Mouse (Mus musculus): ENCODE data around the gene Zfp292. TPM values are rescaled to one million over a fixed set of nuclear protein-coding genes. Genes with fewer than 3 reads are reported as not detected.

Gene Zfp292
- polyA plus RNA-seq, 1 experiment from 2014 or later = 37.4 TPM

- peaks cover 4% of the 10 kb centered on the region for H3K36me3 ChIP-seq
Observed at GRCm38 (mm10) chr4:34843839-34844238, 38.9 kb downstream of the Zfp292 start.

GRCm38 (mm10) chr4:34842826-34843225 lies 39.9 kb downstream of the Zfp292 start:
- Histone ChIP-seq H3K36me3 (peaks cover 11% of the 10 kb centered on the region), H3K4me2 (replicated peaks) (no peak overlapping the region), H3K9ac (replicated peaks) (no peak overlapping the region), H3K27ac (replicated peaks) (no peak overlapping the region), H3K4me1 (peaks cover 11% of the 10 kb centered on the region; the same call in 1 of the 2 replicates), H3K27me3 (no peaks in the 10 kb centered on the region), H3K4me3 (no peak overlapping the region), H3K9me3 (no peaks in the 10 kb centered on the region)
- ATAC-seq (replicated peaks) = peak; percentile 68; the same call in 1 of the 2 replicates
- 92% methylated on average over 3 of the region's 3 CpGs for WGBS

More at GRCm38 (mm10) chr4:34843839-34844238, 38.9 kb downstream of the Zfp292 start:
- ATAC-seq (replicated peaks) = peak; percentile 9; the same call in 1 of the 2 replicates
- no peaks in the 10 kb centered on the region for H3K27me3 ChIP-seq
- peaks cover 11% of the 10 kb centered on the region; the same call in 1 of the 2 replicates for H3K4me1 ChIP-seq
- no peak overlapping the region for H3K4me3 ChIP-seq
- no peak overlapping the region for H3K27ac ChIP-seq (replicated peaks)
- no peaks in the 10 kb centered on the region for H3K9me3 ChIP-seq
- no peak overlapping the region for H3K4me2 ChIP-seq (replicated peaks)
- H3K9ac ChIP-seq (replicated peaks) = no peak overlapping the region
- WGBS = 100% methylated on average over 1 of the region's 1 CpGs

- Histone ChIP-seq H3K27ac (replicated peaks) (no peak overlapping the region), H3K27me3 (no peaks in the 10 kb centered on the region), H3K9ac (replicated peaks) (no peak overlapping the region), H3K36me3 (peaks cover 22% of the 10 kb centered on the region), H3K4me2 (replicated peaks) (no peak overlapping the region), H3K4me1 (no peaks in the 10 kb centered on the region), H3K4me3 (no peak overlapping the region), H3K9me3 (no peaks in the 10 kb centered on the region)
- WGBS = 90% methylated on average over 4 of the region's 4 CpGs
- ATAC-seq (replicated peaks) = no peak
Observed at GRCm38 (mm10) chr4:34831496-34831895, 51.3 kb downstream of the Zfp292 start.

- no peak for ATAC-seq (replicated peaks)
- Histone ChIP-seq H3K27me3 (no peaks in the 10 kb centered on the region), H3K9ac (replicated peaks) (no peak overlapping the region), H3K9me3 (no peaks in the 10 kb centered on the region), H3K36me3 (peaks cover 15% of the 10 kb centered on the region), H3K4me3 (no peak overlapping the region), H3K4me1 (no peaks in the 10 kb centered on the region), H3K4me2 (replicated peaks) (no peak overlapping the region), H3K27ac (replicated peaks) (no peak overlapping the region)
- 95% methylated on average over 3 of the region's 3 CpGs for WGBS
Observed at GRCm38 (mm10) chr4:34829456-34829855, 53.3 kb downstream of the Zfp292 start.

- Histone ChIP-seq H3K9me3 (no peaks in the 10 kb centered on the region), H3K36me3 (peaks cover 8% of the 10 kb centered on the region), H3K27me3 (no peaks in the 10 kb centered on the region), H3K27ac (replicated peaks) (no peak overlapping the region; the same call in 1 of the 2 replicates), H3K9ac (replicated peaks) (no peak overlapping the region), H3K4me3 (no peak overlapping the region), H3K4me2 (replicated peaks) (no peak overlapping the region), H3K4me1 (peaks cover 5% of the 10 kb centered on the region; the same call in 1 of the 2 replicates)
- ATAC-seq (replicated peaks) = no peak
- 78% methylated on average over 1 of the region's 1 CpGs for WGBS
Observed at GRCm38 (mm10) chr4:34823901-34824300, 58.9 kb downstream of the Zfp292 start.

- Histone ChIP-seq H3K9ac (replicated peaks) (no peak overlapping the region), H3K4me3 (no peak overlapping the region), H3K36me3 (peaks cover 26% of the 10 kb centered on the region), H3K9me3 (no peaks in the 10 kb centered on the region), H3K27me3 (no peaks in the 10 kb centered on the region), H3K4me2 (replicated peaks) (no peak overlapping the region), H3K4me1 (peaks cover 5% of the 10 kb centered on the region; the same call in 1 of the 2 replicates), H3K27ac (replicated peaks) (no peak overlapping the region)
- ATAC-seq (replicated peaks) = no peak
- WGBS = 91% methylated on average over 4 of the region's 4 CpGs
Observed at GRCm38 (mm10) chr4:34819904-34820303, 62.9 kb downstream of the Zfp292 start.

- Histone ChIP-seq H3K4me2 (replicated peaks) (no peak overlapping the region), H3K27ac (replicated peaks) (no peak overlapping the region), H3K36me3 (peaks cover 16% of the 10 kb centered on the region), H3K9ac (replicated peaks) (no peak overlapping the region), H3K4me3 (no peak overlapping the region), H3K4me1 (no peaks in the 10 kb centered on the region), H3K9me3 (no peaks in the 10 kb centered on the region), H3K27me3 (no peaks in the 10 kb centered on the region)
- ATAC-seq (replicated peaks) = 0 out of 2 replicates have a peak, but pooled peaks have one; percentile 35
- WGBS = 85% methylated on average over 14 of the region's 14 CpGs
Observed at GRCm38 (mm10) chr4:34801166-34802034, 81.4 kb downstream of the Zfp292 start.

GRCm38 (mm10) chr4:34798005-34798404 lies 84.8 kb downstream of the Zfp292 start:
- H3K9me3 ChIP-seq = no peaks in the 10 kb centered on the region
- no peak overlapping the region for H3K4me3 ChIP-seq
- H3K36me3 ChIP-seq = no peaks in the 10 kb centered on the region
- H3K4me2 ChIP-seq (replicated peaks) = no peak overlapping the region
- H3K27me3 ChIP-seq = no peaks in the 10 kb centered on the region
- no peak overlapping the region for H3K27ac ChIP-seq (replicated peaks)
- 91% methylated on average over 2 of the region's 2 CpGs for WGBS
- no peak overlapping the region for H3K9ac ChIP-seq (replicated peaks)
- no peak for ATAC-seq (replicated peaks)
- H3K4me1 ChIP-seq = no peaks in the 10 kb centered on the region

- Histone ChIP-seq H3K4me1 (no peaks in the 10 kb centered on the region), H3K4me3 (no peak overlapping the region), H3K36me3 (no peaks in the 10 kb centered on the region), H3K27ac (replicated peaks) (no peak overlapping the region), H3K4me2 (replicated peaks) (no peak overlapping the region), H3K27me3 (no peaks in the 10 kb centered on the region), H3K9ac (replicated peaks) (no peak overlapping the region), H3K9me3 (no peaks in the 10 kb centered on the region)
- 85% methylated on average over 8 of the region's 8 CpGs for WGBS
- ATAC-seq (replicated peaks) = no peak
Observed at GRCm38 (mm10) chr4:34797294-34797983, 85.3 kb downstream of the Zfp292 start.

- no peaks in the 10 kb centered on the region for H3K4me1 ChIP-seq
- no peak overlapping the region for H3K27ac ChIP-seq (replicated peaks)
- no peak overlapping the region for H3K4me3 ChIP-seq
- ATAC-seq (replicated peaks) = peak; percentile 53; the same call in 1 of the 2 replicates
- no peaks in the 10 kb centered on the region for H3K36me3 ChIP-seq
- H3K4me2 ChIP-seq (replicated peaks) = no peak overlapping the region
- H3K9ac ChIP-seq (replicated peaks) = no peak overlapping the region
- no peaks in the 10 kb centered on the region for H3K9me3 ChIP-seq
- 72% methylated on average over 5 of the region's 5 CpGs for WGBS
- H3K27me3 ChIP-seq = no peaks in the 10 kb centered on the region
Observed at GRCm38 (mm10) chr4:34796294-34796693, 86.5 kb downstream of the Zfp292 start.

GRCm38 (mm10) chr4:34786476-34786875 lies 96.3 kb downstream of the Zfp292 start:
- H3K4me2 ChIP-seq (replicated peaks) = no peak overlapping the region
- 93% methylated on average over 3 of the region's 3 CpGs for WGBS
- no peaks in the 10 kb centered on the region for H3K9me3 ChIP-seq
- no peaks in the 10 kb centered on the region for H3K36me3 ChIP-seq
- ATAC-seq (replicated peaks) = no peak
- no peak overlapping the region for H3K27ac ChIP-seq (replicated peaks)
- no peaks in the 10 kb centered on the region for H3K27me3 ChIP-seq
- no peak overlapping the region for H3K9ac ChIP-seq (replicated peaks)
- no peak overlapping the region for H3K4me3 ChIP-seq
- no peaks in the 10 kb centered on the region for H3K4me1 ChIP-seq

- WGBS = 88% methylated on average over 2 of the region's 2 CpGs
- H3K27ac ChIP-seq (replicated peaks) = no peak overlapping the region
- no peaks in the 10 kb centered on the region for H3K27me3 ChIP-seq
- no peak overlapping the region for H3K4me2 ChIP-seq (replicated peaks)
- H3K4me1 ChIP-seq = no peaks in the 10 kb centered on the region
- no peaks in the 10 kb centered on the region for H3K36me3 ChIP-seq
- no peak overlapping the region for H3K9ac ChIP-seq (replicated peaks)
- H3K4me3 ChIP-seq = no peak overlapping the region
- ATAC-seq (replicated peaks) = no peak; the same call in 1 of the 2 replicates
- no peaks in the 10 kb centered on the region for H3K9me3 ChIP-seq
Observed at GRCm38 (mm10) chr4:34785646-34786045, 97.1 kb downstream of the Zfp292 start.
